Mouse (Mus musculus) CD4-positive helper T cell, adult 2 months (primary cell): ENCODE data around the gene Bmper.

Experiments
- DNase-seq: peaks from one replicate; pipeline ENCODE4 v3.0.0-alpha.2; 2012; ENCODE audit warnings: low read depth, missing footprints, low spot score

Bmper gene

DNA sequence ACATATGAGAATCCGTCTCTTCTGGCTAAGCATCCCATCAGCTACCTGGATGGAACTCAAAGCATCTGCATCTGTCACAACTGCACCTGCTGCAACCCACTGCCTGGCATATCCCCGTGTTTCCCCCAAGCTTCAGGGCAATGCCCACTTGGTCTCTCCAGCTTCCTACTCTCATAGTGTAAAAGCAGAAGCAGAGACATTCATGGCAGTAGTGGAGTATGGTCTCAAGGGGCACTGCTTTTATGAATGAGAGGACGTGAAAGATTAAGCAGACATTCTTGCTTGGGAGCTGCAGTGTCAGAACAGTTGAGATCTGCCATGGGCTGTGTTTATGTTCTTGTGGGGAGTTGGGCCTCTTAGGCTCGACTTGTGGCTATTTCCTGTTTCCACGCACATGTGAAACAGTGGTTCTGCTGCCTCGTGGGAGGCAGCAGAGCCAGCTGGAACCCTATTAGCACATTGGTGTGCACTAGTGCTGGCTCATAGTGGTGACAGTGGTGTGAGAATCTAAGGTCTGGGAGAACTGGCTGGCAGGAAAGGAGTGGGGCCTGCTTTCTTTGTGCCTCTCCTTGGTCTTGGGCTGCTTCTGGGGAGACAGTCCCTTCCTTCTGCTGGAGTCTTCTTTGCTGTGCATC is 12.6 kb downstream of the Bmper start:
- no peak for DNase-seq

DNA sequence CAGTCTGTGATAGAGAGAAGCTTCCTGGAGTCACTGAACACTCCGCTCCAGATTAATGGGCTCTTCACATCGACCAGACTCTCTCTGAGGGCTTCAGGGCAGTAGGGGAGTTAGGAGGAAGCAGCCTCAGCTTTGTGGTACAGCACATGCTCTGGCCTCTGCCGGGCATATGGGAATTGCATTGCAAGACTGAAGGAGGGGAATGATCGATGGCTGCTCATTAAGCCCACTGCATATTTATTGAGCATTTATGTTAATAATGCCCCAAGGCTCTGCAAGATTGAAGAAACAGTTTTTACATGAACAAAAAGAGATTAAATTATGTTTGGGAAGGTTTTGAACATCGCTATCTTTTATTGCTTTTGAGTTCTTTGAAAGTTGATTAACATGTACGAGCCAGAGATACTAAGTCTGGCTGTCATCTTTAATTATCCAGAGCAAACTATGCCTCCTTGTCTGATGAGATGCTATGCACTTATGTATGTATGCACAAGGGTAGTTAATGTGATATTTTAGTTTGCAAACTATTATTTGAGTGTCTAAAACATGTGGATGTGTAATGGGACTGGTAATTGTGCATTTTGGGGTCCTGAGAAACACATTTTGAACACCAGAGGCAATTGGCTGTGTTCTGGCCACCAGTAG is 13.9 kb downstream of the Bmper start:
- DNase-seq, result no peak

DNA sequence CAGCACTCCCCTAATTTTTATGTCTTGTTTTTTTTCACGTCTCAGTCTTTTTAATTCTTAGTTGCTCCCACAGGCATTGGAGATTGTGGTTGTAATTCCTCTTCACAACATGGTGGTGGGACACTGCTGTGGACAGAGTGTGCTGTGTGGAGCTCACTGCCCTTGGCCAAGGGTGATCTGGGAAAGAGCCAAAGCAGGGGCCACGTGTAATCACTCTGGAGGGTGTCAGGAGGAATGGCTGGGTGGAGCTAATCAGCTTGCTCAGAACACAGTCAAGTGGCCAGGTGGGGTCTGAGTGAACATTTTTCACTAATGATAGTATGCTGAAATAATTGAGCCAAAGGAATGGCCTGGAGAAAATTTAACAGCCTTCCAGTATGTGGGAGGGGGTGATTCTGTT is 16.1 kb downstream of the Bmper start:
- DNase-seq, result no peak

DNA sequence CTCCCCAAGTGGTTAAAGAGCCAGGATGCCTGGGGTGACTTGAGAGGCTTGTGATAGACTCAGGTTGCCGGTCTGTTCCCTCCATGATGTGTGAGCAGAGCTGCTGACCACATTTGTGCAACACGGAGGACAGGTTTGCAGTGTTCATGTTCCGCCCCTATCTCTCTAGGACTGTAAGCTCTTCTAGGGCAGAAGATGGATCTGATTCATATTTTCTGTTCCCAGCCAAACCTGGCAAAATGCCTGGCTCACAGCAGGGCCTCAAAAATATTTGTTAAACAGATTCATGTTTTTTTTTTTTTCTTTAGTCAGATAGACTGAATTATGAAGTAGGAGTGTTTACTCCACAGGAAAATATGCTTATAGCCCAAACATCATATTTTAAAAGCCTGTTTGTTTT is 20.0 kb downstream of the Bmper start:
- DNase-seq, result no peak

DNA sequence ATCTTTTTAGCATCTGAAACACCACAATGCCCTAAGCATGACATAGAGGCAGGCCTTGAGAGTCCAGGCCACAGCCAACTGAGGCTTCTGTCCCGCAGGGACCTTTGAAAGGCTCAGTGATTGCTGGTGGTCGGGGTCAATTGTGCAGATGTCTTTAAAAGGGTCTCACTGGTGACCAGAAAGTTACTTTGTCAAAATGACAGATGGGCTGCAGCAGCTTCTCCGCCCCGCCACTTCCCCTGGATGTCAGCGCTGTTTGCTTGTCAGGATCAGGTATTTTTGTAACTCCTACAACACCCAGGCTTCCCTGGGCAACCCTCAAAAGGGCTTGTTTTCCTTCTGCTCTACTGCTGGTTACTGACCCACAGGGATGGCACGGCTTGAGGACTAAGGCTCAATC is 21.0 kb downstream of the Bmper start:
- DNase-seq, result no peak

DNA sequence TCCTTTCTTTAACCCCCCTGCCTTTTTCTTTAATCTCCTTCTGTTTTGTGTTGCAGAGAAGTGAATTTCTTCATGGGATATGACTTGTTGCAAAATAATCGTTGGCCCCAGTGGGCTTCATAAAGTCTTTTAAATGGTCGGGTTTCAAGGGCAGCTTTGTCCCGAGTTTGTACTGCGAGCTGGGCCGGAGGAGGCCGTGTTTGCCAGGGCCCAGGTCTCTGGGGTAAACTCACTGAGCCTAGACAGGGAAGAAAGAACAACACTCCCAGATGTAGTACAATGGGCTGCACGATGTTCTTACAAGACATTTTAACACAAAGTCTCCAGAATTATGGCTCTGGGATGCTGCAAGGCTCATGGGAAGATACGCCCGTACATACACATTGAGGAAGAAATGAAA is 23.5 kb downstream of the Bmper start:
- DNase-seq, result no peak

DNA sequence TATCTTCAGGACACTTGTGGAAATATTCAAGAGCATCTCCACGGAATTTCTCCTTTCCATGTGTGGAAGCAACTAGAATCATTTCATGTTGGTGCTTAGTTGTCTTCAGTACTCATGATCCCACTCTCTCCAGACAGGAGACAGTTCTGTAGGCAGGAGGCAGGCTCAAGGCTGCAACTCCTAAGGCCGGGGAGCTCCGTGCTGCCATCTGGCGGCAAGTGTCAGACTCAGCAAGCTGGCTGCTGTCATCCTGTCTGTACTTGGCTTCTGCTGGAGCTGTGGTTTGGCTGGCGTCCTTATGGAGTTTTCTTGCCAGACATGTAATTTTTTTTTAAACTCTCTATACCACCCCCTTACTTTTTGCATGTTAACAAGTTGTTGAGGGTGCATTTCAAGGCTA is 27.1 kb downstream of the Bmper start:
- peak; percentile 24 for DNase-seq

DNA sequence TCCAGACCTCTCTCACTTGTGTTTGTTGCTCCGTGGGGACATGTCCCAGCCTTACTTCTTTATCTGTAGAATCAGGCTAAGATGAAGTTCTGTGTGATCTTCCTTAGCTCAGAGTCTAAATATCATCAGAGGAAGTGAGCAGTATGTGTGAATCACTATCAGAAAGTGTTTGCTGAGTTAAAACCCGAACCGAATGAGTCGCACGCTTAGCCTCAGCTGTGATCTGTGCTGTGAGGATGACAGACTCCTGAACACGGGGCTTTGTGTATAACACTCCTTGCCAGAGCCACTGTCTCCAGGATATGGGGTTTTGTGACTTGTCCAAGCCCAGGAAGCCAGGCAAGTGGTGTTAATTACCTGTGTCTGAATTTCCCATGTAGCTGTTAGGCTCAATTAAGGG is 28.1 kb downstream of the Bmper start:
- no peak for DNase-seq

DNA sequence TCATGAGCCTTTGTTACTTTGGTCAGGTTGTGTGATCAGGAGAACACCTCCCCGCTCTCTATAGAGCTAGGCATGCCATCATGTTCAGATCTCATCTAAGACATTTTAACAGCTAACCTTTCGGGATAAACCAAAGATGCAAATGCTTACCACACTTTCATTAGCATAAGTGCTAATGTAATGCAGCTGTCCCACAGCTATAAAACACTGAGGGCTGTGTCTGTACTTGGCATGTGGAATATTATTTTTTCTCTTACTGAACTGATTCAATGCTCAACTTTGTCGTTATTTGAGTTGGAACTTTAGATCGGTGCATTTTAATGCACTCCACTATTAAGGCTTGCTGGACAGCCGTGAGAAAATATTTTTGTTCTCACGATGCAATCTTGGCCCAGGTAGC is 30.7 kb downstream of the Bmper start:
- no peak for DNase-seq

DNA sequence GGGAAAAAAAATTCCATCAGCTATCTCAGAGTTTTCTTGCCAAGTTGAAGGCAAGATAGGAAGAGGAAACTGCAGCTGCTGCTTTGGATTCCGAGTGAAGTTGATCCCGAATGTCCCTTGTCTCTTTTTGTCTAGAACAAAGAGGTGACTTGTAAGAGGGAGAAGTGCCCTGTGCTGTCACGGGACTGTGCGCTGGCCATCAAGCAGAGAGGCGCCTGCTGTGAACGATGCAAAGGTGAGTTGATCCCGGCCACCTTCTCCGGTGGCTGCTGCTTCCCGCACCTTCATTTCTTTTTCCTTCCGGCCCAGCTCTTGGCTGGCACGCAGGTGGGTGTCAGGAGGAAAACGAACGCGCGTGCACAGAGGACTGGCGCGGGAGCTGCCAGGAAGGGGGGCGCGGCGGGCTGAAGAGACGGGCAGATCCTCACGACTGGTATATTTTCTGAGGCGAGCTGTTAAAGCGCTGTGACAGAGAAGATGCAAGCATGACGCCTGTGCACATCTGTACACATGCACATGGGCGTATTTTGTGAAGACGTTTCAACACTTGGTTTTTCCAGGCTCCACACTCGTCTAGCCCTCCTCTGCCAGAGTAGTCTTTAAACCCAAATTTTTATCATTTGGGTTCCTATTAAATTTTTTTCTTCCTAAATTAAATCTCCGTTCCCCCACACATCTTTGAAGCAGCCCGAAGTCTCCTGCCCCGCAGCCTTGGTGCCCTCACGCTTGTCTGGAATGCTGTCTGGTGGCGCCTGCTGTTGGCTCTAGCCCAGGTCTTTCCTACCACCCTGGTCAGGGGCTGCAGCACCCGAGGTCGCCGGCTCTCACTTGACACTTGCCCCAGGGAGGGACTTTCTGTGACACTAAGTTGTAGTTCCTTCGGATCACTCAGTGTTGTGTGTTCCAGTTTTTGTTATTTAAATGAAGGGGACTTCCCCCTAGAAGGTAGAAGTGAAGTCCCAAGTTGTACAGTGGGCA is 31.6 kb downstream of the Bmper start:
- DNase-seq, result no peak

DNA sequence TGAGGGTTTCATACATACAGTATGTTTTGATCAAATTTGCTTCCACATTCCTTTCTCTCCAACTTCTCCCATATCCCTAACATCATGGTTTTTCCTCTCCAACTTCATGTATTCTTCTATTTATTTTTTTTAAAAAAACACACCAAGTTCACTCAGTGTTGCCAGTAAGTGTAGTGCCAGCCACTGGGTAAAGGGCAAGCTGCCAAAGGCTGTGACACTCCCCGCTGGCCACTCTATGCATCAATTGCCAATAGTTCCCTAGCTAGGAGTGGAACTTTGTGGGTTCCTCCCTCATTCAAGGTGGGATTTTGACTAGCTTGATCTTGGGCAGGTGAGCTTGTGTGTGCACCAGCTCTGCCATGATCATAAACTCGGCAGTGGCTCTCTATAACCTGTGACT is 33.0 kb downstream of the Bmper start:
- DNase-seq, result no peak

DNA sequence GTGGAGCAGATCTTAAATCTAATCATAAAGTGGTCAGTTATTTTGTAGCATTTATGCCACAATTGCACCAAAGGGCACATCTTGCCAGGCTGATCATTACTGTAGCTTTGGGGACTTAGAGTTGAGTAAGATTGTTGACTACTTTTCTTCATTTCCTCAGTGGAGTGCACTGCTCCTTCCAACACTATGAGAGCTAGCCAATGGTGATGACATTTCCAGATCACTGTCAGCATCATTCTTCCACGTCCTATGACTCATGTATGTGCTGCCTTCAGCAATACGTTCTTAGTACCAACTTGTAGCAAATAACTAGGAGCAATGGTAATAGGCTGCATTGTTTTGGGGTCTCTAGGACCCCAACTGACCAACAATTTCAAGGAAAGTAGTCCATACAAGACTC is 33.7 kb downstream of the Bmper start:
- no peak for DNase-seq

DNA sequence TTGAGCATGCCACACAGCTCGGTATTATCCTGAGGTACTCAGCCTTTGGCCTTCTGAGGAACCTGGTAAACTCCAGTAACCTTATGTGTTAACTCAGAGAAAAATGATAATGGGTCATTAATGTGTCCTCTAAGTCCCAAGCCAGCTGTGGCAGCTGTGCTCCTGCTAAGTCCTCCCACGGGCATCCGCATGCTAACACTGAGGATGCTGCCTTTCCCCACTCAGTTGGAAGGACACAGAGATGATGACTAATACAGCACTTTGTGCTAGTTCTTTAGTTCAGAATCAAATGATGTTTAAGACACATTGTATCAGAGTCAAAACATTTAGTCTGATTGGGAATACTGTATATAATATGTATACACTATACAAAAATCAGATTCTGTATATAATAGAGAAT is 39.0 kb downstream of the Bmper start:
- no peak for DNase-seq

DNA sequence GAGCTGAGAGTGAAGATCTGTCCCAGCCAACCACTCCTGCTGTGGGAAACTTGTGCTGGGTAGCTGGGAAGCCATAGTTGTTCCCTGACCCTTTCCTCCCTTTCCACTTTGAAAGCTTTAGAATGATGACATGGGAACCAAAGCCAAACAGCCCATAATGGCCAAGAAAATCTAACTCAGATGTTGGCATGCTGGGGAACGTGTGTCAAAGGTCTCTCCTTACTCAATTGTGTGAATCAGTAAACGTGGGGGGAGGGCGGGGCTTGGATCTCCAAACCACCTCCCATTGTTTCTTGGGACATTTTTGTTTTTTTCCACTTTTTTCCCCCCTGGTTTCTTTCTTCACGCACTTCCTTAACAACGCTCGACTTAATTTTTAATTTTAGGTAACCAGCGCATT is 40.0 kb downstream of the Bmper start:
- no peak for DNase-seq

DNA sequence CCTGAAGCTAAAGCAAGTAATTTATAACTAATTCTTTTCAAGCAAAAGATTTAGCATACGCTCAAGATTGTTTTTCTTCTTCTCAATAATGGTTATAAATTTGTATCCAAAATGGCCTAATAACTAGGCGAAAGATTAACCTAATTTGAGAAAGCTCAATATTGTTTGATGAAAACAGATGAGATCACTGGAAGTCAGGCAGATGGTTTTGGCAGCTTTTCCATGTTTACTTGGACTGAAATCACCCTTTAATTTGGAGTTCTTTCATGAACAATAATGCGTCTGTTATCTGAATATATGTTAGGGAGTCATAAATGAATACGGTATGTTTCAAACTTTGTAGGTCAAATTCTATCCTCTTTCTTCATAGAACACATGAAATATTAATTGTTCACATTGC is 41.6 kb downstream of the Bmper start:
- no peak for DNase-seq

DNA sequence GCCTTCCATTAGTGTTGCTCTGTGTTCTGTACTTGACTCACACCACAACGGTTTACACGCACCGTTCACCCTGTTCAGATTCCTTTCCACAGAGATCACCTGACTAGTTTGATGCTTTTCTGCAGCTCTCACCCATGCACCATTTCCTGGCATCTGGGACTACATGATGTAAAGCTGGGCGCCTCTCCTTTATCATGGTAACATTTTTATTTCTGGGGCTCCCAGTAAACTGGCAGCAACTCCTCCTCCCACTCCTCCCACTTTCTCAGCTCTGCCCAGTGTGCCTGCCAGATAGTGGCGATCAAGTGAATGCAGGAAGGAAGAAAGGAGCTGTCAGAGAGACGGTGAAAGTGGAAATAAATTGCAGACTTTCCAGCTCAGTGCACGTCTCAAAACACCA is 45.7 kb downstream of the Bmper start:
- no peak for DNase-seq

DNA sequence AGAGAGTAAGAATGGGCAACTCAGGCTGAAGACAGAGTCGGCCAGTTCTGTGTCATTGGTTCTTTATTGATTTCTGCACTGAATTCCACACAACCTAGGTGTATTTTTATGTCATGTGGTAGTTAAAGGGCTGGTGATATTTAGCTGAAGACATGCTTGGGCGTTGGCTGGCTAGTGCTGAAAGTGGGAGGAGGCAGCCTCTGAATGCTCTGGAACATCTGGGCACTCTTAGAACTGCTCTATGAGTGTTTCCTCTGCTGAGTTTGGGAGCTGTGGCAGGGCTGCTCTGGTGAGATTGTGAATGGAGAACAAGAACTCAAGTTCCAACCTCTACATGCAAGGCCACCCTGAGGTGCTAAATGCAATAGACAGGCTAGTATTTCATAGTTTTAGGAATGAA is 46.2 kb downstream of the Bmper start:
- DNase-seq, result no peak

DNA sequence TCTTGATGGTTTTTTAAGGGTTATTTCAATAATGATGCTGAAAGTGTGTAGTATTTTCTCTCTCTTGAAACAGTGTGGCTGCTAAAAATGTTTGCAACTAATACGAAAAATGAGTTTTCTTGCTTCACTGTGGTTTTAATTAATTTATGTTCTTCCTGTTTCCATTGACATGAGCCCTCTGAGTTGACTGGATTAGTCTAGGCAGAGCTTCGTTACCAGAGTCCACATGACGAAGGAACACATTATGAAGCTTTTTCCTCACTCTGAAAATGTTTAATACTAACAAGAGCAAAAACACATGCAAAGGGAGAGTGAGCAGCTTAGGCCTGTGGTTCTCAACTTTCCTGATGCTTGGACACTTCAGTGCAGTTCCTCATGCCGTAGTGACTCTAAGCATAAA is 53.4 kb downstream of the Bmper start:
- DNase-seq, result no peak

DNA sequence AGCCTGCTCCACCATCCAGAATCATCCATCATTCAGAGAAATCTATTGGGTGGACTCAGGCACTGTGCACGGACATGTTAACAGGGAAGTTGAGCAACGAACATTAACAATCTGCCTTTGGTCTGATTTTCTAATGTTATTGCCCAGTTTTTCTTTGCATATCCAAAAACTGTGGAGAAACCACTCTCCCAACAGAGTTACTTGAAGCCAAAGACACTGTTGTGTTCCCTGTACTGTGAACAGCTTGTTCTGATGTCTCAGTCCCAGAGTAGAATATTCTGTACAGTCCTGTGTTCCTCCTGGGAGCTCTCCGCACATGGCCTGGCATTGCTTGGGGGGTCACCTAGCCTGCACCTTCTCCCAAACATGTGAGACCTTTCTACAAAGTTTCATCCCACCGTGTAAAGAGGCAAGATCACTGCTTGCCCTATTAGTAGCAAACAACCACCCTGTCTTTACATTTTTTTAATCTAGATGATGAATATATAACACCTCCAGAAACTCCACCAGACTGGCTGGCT is 62.1 kb downstream of the Bmper start:
- DNase-seq, result no peak

DNA sequence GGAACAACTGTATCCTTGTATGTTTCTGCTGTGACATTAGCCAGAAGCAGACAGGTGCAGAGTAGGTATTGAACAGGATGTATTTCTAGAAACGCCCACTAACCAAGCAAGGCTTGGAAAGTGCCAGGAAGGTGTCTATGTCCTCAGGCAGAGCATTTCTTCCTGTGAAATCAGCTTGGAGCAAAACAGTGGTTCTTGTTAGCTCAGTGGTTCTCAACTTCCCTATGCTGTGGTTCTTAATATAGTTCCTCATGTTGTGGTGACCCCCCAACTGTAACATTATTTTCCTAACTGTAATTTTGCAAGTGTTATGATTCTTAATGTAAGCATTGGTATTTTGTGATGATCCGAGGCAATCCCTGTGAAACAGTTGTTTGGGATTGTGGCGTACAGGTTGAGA is 70.7 kb downstream of the Bmper start:
- no peak for DNase-seq

DNA sequence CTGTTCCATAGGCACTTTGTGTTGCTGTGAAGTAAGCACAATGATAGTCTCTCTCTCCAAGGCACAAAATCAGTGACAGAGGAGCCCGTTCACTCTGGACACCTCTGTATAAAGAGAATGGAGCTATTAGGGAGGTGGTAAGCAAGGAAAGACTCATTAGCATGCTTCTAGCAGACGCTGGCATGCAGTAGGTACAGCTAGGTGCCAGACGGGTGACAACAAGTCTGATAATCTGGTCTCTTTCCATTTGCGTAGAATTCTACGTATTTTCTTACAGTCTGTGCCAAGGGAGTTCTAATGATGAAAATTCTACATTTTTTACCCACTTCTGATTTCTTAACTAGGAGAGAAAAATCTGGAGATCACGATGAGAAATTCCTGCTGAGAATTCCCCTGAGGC is 72.7 kb downstream of the Bmper start:
- DNase-seq, result no peak

DNA sequence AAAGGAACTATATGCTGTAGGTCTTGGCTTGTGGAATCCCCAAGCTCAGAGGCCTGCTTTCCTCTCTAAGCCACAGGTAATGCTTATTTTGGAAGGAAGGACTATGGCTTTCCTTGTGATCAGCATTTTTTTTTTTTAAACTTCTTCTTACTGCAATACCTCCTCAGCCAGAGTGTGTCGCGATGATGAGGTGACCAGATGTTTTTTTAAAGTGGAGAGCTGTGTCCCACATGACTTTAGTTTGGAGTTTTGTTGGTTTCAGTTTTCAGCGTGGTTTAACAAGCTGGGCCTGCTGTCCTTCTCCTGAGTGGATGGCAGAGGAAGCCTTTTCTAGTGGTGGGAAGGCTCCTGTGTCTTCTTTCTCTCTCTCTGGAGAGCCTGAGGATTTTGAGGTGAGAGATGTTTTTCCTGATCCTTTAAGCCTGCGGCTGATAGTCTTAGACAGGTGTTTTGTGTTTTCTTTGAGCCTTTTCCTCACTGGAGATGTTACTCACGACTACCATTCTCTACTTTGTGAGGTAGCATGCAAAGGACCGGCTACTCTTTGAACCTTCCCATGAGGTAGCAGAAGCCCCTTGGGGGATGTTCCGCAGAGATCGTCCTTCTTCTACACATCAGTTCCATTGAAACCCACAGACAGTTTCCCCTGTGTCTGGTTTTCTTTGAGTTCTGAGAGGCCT is 74.8 kb downstream of the Bmper start:
- DNase-seq, result no peak
